19 mouse cellular contexts compared by ENCODE assay signal in the genomic region with DNA sequence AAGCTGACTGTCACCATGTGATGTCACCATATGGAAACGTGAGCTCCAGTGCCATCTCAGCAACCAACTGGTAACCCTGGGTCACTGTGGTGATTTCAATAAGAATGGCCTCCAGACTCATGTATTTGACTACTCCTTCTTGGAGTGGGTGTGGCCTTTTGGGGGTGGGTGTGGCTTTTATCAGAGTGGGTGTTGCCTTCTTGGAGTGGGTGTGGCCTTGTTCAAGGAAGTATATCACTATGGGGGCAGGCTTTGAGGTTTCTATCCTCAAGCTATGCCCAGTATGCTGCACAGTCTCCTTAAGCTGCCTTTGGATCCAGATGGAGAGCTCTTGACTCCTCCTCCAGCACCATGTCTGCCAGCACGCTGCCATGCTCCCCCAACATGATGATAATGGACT. TPM values are rescaled to one million over a fixed set of nuclear protein-coding genes. Genes with fewer than 3 reads are reported as not detected.
A peak's percentile ranks its signal among the peaks of the same experiment; 100 is the strongest.
DNase-seq lines count a peak whose midpoint lies in the region; ATAC-seq and TF ChIP-seq lines count a peak whose summit lies in the region.
"Had no signal": no experiment of that assay in that cellular context is flagged by ENCODE, and none has a peak within 500 bp of the region (broad histone marks: within the 10 kb centered on the region; RNA-seq: fewer than 3 reads in every experiment).

No protein-coding gene starts in this region.

- TF ChIP-seq EP300 in liver, postnatal 0 days (IDR thresholded peaks at IDR 0.05; ENCODE audit: low read depth) = no peak

- TF ChIP-seq CTCF in liver, postnatal 0 days (IDR thresholded peaks at IDR 0.05; ENCODE audit: low read depth) = no peak

- no peaks in the 10 kb centered on the region for H3K9me3 ChIP-seq in liver, postnatal 0 days (ENCODE audit: low read length)
- no peaks in the 10 kb centered on the region for H3K9me3 ChIP-seq in neural tube, embryonic 15.5 days (replicated peaks)
- no peaks in the 10 kb centered on the region for H3K9me3 ChIP-seq in midbrain, embryonic 14.5 days (ENCODE audit: control insufficient read depth, low read length)
- H3K9me3 ChIP-seq: hindbrain, embryonic 12.5 days; limb, embryonic 10.5 days; midbrain, embryonic 12.5 days had no signal

- H3K4me3 ChIP-seq in liver, postnatal 0 days (ENCODE audit: low read depth, low read length) = no peak overlapping the region
- H3K4me3 ChIP-seq in neural tube, embryonic 15.5 days (replicated peaks) = no peak overlapping the region
- H3K4me3 ChIP-seq in midbrain, embryonic 14.5 days (replicated peaks; ENCODE audit: low read depth, low read length) = no peak overlapping the region
- H3K4me3 ChIP-seq: hindbrain, embryonic 12.5 days; limb, embryonic 10.5 days; midbrain, embryonic 12.5 days had no signal

- H3K27ac ChIP-seq in liver, postnatal 0 days (ENCODE audit: low read depth) = no peak overlapping the region
- H3K27ac ChIP-seq in neural tube, embryonic 15.5 days (replicated peaks) = no peak overlapping the region
- no peak overlapping the region for H3K27ac ChIP-seq in midbrain, embryonic 14.5 days (replicated peaks; ENCODE audit: low read depth, low read length)
- H3K27ac ChIP-seq: hindbrain, embryonic 12.5 days; limb, embryonic 10.5 days; midbrain, embryonic 12.5 days had no signal

- H3K27me3 ChIP-seq in liver, postnatal 0 days (ENCODE audit: insufficient read depth, low read length) = no peaks in the 10 kb centered on the region
- no peaks in the 10 kb centered on the region for H3K27me3 ChIP-seq in neural tube, embryonic 15.5 days (replicated peaks)
- H3K27me3 ChIP-seq in midbrain, embryonic 14.5 days (ENCODE audit: control insufficient read depth, insufficient read depth, low read length) = no peaks in the 10 kb centered on the region
- H3K27me3 ChIP-seq: hindbrain, embryonic 12.5 days; midbrain, embryonic 12.5 days had no signal

- 0 out of 2 replicates have a peak, but pooled peaks cover 3% of the 10 kb centered on the region for H3K36me3 ChIP-seq in liver, postnatal 0 days (replicated peaks; ENCODE audit: insufficient read depth, low read length)
- H3K36me3 ChIP-seq in neural tube, embryonic 15.5 days = no peaks in the 10 kb centered on the region; the same call in 1 of the 2 replicates
- H3K36me3 ChIP-seq in midbrain, embryonic 14.5 days (ENCODE audit: control insufficient read depth, insufficient read depth, low read length) = no peaks in the 10 kb centered on the region

- WGBS in liver, postnatal 0 days (ENCODE audit: insufficient replicate concordance) = 97% methylated on average over 2 of the region's 2 CpGs
- 91% methylated on average over 2 of the region's 2 CpGs for WGBS in neural tube, embryonic 15.5 days
- 88% methylated on average over 2 of the region's 2 CpGs for WGBS in midbrain, embryonic 14.5 days

- no peak overlapping the region for H3K9ac ChIP-seq in liver, postnatal 0 days (replicated peaks)
- H3K9ac ChIP-seq in neural tube, embryonic 15.5 days (replicated peaks) = no peak overlapping the region
- H3K9ac ChIP-seq in midbrain, embryonic 14.5 days (replicated peaks; ENCODE audit: low read length) = no peak overlapping the region
- H3K9ac ChIP-seq: forebrain, postnatal 0 days; hindbrain, embryonic 12.5 days; midbrain, embryonic 12.5 days had no signal

- peak; percentile 34 for DNase-seq in spleen, adult 12 weeks (ENCODE audit: low spot score)
- no peak for DNase-seq in spleen, adult 18-20 months
- peak; percentile 58 for DNase-seq in liver, postnatal 0 days
- DNase-seq in retina, postnatal 1 day = no peak
- DNase-seq in midbrain, embryonic 14.5 days = no peak
- DNase-seq: adrenal gland, adult 2 months; cerebellum, adult 11-12 months; cerebellum, postnatal 25 days; forebrain, postnatal 0 days; gastrocnemius, postnatal 25 days; lung, adult 2 months; lung, postnatal 36 days; right cerebral cortex, adult 18-20 months; thymus, postnatal 25 days had no signal

- H3K4me2 ChIP-seq in liver, postnatal 0 days (ENCODE audit: low read depth, low read length) = no peak overlapping the region
- no peak overlapping the region for H3K4me2 ChIP-seq in neural tube, embryonic 15.5 days
- H3K4me2 ChIP-seq in midbrain, embryonic 14.5 days (ENCODE audit: low read length) = no peak overlapping the region
- H3K4me2 ChIP-seq: hindbrain, embryonic 12.5 days; midbrain, embryonic 12.5 days had no signal

- peaks cover 3% of the 10 kb centered on the region; the same call in 1 of the 2 replicates for H3K4me1 ChIP-seq in liver, postnatal 0 days (ENCODE audit: insufficient read depth)
- peaks cover 25% of the 10 kb centered on the region for H3K4me1 ChIP-seq in neural tube, embryonic 15.5 days
- H3K4me1 ChIP-seq in midbrain, embryonic 14.5 days (ENCODE audit: control insufficient read depth, insufficient read depth, low read length) = no peaks in the 10 kb centered on the region

- peak; percentile 60 for ATAC-seq in erythroblast, adult 5-6 weeks (replicated peaks; ENCODE audit: low FRiP score, poor library complexity, severe bottlenecking)
- peak; percentile 57 for ATAC-seq in liver, postnatal 0 days
- no peak for ATAC-seq in neural tube, embryonic 15.5 days (ENCODE audit: low FRiP score)
- no peak for ATAC-seq in midbrain, embryonic 14.5 days (ENCODE audit: low FRiP score, low TSS enrichment)
- ATAC-seq: forebrain, postnatal 0 days had no signal

RNA-seq across cellular contexts. Expression of gene Prex1, which starts 19.0 kb away (rescaled TPM):
- total RNA-seq in erythroblast, adult 5-6 weeks (2015; ENCODE audit: low replicate concordance) = 15.9 and 26.5 TPM in 2 replicates
- 19.8 and 35.4 TPM in 2 replicates for total RNA-seq in erythroblast, adult 5-6 weeks (2017; ENCODE audit: low replicate concordance)
- 5.4 and 6.3 TPM in 2 replicates for polyA plus RNA-seq in liver, postnatal 0 days (2015; fragmentation: Nextera tagmentation; extraction: Ambion mirVana)
- polyA plus RNA-seq in neural tube, embryonic 15.5 days (2015; fragmentation: Nextera tagmentation; extraction: Ambion mirVana) = 22.0 and 24.9 TPM in 2 replicates
- 20.3 and 24.2 TPM in 2 replicates for polyA plus RNA-seq in midbrain, embryonic 14.5 days (2014; fragmentation: Nextera tagmentation; extraction: Ambion mirVana)

Comparison
In these comparisons a context has a peak if more than half of its experiments do, and no peak if none do; other contexts are left out.
1. DNase-seq: peak in spleen, adult 12 weeks (single experiment) and liver, postnatal 0 days (single experiment); none in spleen, adult 18-20 months (0 of 2), retina, postnatal 1 day (single experiment) and midbrain, embryonic 14.5 days (single experiment).
2. ATAC-seq: peak in erythroblast, adult 5-6 weeks (single experiment) and liver, postnatal 0 days (single experiment); none in neural tube, embryonic 15.5 days (single experiment) and midbrain, embryonic 14.5 days (single experiment).